Mouse (Mus musculus) brain, embryonic 14.5 days (tissue): ENCODE results near the gene E2f3.

Experiments used
- CTCF ChIP-seq: fragments of 200-500 bp; IDR thresholded peaks from 2 replicates; pipeline ENCODE4 v1.5.1; 2012; ENCODE audit warnings: inconsistent platforms, mild to moderate bottlenecking, moderate library complexity, borderline replicate concordance; ENCODE audit not compliant: insufficient read depth, insufficient read length; ENCODE audit errors: extremely low read depth
- POLR2A ChIP-seq: fragments of 200-500 bp; IDR thresholded peaks from 2 replicates; pipeline ENCODE4 v1.6.1; 2012; ENCODE audit warnings: mild to moderate bottlenecking, inconsistent platforms, borderline replicate concordance; ENCODE audit not compliant: poor library complexity, insufficient read depth, insufficient read length, severe bottlenecking; ENCODE audit errors: extremely low read depth

- TF ChIP-seq POLR2A: no peak
- no peak for TF ChIP-seq CTCF
These were observed 72.8 kb downstream of the E2f3 start for GRCm38 (mm10) chr13:29913061-29913460.
